Mouse (Mus musculus) heart, adult 18-20 months (tissue): ENCODE results near the gene Atp5d. TPM values are rescaled to one million over a fixed set of nuclear protein-coding genes. Genes with fewer than 3 reads are reported as not detected.
A peak's percentile ranks its signal among the peaks of the same experiment; 100 is the strongest.

Experiments used
- DNase-seq, 2 experiments: peaks; one replicate each; pipeline ENCODE4 v3.0.0; 2021 to 2022; ENCODE audit warnings: mixed read lengths in 1 of 2
- long read RNA-seq, 2 experiments: library from polyadenylated mRNA; stranded (forward); transcript quantifications; one replicate each; pipeline ENCODE4 v2.0.0; 2021
- total RNA-seq, 2 experiments: library from RNA; stranded (reverse); gene quantifications; 2 replicates each; pipeline ENCODE4 v1.2.3; 2021

Gene Atp5d
- total RNA-seq, result 1,000 to 10,000 TPM; 1,096 to 1,108 TPM
- long read RNA-seq, experiment 1, transcript Atp5d-202 (3 exons, 781 nt), result minor isoform, 6 of 798 reads
- long read RNA-seq, experiment 1, transcript Atp5d-201 (4 exons, 931 nt), result major isoform, 702 of 798 reads
- long read RNA-seq, experiment 1, partial matches to known transcripts, result 74 of 798 reads
- long read RNA-seq, experiment 1, other reads (novel, unspliced or antisense), result 16 of 798 reads
- long read RNA-seq, experiment 2, transcript Atp5d-202 (3 exons, 781 nt), result minor isoform, 5 of 568 reads
- long read RNA-seq, experiment 2, transcript Atp5d-201 (4 exons, 931 nt), result major isoform, 485 of 568 reads
- long read RNA-seq, experiment 2, partial matches to known transcripts, result 71 of 568 reads
- long read RNA-seq, experiment 2, other reads (novel, unspliced or antisense), result 7 of 568 reads

GRCm38 (mm10) chr10:80138553-80139438 lies at the start of gene Atp5d:
Gene Atp5d (plus strand): TSS chr10:80138632.
- DNase-seq, result peak; percentile 66 to 77

GRCm38 (mm10) chr10:80089146-80089545 lies 49.3 kb upstream of the Atp5d start:
- no peak for DNase-seq

GRCm38 (mm10) chr10:80091527-80091926 lies 46.9 kb upstream of the Atp5d start:
- DNase-seq, result no peak

DNA sequence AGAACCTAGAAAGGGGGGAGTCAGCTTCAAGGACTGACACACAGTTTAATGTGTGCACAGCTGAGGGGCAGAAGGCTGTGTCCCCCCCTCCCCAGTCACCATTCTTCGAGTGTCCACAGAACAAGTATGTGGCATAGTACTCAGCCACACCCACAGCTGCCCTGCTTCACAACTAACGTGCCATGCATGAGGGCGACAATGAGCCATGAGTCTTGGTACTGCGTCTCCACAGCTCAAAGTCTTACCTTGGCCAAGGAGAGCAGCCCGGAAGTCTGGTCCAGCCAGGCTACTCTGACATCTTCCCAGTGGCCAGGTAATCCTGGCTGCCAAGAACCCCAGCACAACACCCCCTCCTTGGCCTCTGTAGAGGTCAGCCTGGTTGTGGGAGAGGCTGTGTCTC lies 45.7 kb upstream of the Atp5d start:
- no peak for DNase-seq

DNA sequence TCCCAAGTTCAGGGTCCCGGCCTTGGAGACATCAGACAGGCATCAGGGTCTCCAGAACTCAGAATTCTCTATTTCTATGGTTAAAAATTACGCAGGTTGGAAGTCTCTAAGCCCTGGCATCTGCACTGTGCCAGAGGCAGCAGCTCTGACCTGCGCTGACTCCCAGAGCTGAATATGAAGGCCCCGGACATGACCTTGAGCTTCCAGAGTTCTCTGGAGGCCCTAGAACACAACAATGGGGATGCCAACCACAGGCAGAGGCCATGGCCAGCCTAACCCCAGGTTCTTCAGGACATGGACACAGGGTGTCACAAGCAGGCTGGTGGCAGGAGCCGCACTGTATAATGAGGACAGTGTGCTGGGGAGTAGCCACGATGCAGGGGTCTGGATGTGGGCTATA lies 44.3 kb upstream of the Atp5d start:
- no peak for DNase-seq

GRCm38 (mm10) chr10:80094684-80095083 lies 43.7 kb upstream of the Atp5d start:
- no peak for DNase-seq

GRCm38 (mm10) chr10:80095547-80095946 lies 42.9 kb upstream of the Atp5d start:
- DNase-seq, result peak in 1 of 2 experiments; percentile 55

DNA sequence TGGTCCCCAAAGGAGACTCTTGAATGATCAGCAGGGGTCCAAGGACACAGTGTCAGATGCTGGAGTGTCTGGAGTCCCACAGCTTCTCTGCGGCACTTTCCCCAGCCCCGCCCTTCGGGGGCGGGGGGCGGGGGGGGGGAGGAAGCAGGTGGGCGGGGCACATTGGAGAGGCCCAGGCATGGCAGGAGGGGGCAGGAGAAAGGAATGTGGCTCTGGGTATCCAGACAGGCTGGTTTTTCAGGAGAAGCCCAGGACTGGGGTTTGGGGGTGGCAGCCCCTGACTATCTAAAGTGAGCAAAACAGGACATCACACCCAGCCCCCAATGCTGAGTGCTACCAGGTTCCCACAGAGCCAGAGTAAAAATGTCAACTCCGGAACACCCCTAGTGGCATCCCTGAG lies 41.2 kb upstream of the Atp5d start:
- no peak for DNase-seq

GRCm38 (mm10) chr10:80098630-80099029 lies 39.8 kb upstream of the Atp5d start:
- no peak for DNase-seq

- peak; percentile 51 to 62 for DNase-seq
Measured at GRCm38 (mm10) chr10:80100982-80101381, 37.5 kb upstream of the Atp5d start.

DNA sequence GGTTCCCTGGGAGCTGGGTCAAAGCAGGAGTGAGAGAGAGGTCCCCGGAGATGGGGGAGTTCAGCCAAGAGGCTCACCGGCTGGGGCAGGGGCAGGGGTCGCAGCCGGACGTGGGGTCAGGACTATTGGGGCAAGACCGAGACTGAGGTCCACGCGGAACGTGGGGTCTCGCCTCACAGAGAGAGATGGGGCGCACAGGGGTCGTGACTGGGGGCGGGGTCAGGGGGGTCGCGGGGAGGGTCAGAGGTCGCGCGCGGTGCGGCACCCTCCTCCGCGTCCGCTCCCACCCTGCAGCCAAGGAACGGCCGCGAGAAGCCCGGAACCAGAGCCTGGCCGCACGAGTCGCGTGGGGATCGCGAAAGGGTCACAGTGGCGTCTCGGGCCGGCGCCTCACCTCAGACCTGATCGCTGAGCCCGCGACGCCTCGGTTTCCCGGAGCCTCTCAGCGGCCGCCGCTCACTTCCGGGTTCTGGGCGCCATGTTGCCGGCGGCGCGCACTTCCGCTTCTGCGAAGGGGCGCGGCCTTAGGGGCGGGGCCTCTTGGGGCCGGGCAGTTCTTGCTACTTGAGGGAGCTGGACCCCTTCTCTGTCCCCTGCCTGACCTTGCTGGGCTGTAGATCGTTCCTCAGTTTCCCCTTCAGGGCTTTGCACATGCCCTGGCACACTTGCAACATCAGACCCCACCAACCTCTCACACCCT lies 36.1 kb upstream of the Atp5d start:
- peak; percentile 92 to 93 for DNase-seq

DNA sequence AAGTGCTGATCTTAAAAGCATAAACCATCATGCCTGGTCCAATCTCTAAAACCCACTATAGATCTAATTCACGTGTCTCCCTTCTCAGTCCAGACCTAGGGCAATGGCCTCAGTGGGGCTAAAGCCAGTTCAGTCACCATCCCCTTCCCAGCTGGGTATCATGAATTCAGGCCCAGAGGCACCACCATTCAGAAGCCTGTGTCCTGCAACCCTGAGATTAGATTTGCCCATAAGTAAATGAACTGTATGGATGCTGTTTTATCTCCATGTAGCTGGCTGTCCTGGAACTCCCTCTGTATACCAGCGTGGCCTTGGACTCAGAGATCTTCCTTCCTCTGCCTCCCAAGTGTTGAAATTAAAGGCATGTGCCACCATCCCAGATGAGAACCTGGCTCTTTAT lies 35.4 kb upstream of the Atp5d start:
- DNase-seq, result no peak

DNA sequence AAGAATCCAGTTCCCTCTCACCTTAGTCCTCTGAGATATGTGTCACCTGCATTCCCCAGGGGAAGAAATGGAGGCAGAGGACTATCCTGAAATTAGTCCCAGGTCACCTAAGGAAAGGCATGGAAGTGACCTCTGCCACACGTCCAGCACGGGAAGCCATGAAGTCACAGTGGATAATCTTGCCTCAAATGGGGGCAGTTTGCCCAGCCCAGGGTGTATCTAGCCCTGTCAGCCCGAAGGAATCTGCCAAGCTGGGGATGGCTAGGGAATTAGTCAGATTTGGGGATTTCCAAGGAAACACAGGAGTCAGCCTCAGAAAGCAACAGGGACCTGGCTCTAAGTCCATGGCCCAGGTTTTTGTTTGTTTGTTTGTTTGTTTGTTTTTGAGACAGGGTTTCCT lies 34.3 kb upstream of the Atp5d start:
- no peak for DNase-seq

GRCm38 (mm10) chr10:80105460-80105859 lies 33.0 kb upstream of the Atp5d start, which contains the start of gene Sbno2:
Gene Sbno2 (minus strand): TSS chr10:80105571.
- no peak for DNase-seq

DNA sequence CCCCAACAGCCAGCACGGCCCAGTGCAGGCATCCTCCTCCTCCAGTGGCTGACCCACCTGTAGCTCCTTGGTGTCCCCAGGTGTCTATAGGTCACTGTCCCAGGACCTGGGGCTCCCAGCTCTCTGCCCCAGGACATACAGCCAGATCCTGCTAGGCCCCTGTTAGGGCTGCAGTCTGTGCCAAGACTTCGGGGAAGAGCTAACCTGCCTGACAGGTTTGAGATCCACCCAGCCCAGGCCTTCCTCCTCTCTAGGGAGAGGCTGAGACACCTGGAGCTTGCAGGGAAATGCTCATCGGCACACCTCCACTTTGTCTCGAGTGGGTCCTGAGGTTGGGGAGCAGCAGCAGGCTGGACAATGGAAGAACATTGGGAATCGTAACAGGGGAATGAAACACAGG lies 32.5 kb upstream of the Atp5d start:
- DNase-seq, result no peak

DNA sequence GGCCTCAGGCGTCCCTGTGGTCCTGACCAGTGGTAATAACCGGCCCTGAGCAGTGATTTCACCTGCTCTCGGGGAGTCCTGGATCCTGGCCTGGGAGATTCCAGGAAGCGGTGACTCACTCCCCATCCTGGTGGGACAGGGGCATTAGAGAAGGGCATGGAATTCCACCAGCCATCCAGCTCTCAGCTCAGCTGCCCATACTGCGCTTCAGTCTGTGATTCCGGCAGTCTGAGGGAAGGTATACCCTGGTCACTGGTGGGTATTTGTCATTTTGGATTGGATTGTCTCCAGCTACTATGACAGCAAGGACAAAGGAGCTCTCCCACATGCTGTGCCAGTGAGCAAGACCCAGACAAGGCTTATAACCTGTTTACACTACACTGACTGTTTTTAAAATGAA lies 30.8 kb upstream of the Atp5d start:
- DNase-seq, result no peak

DNA sequence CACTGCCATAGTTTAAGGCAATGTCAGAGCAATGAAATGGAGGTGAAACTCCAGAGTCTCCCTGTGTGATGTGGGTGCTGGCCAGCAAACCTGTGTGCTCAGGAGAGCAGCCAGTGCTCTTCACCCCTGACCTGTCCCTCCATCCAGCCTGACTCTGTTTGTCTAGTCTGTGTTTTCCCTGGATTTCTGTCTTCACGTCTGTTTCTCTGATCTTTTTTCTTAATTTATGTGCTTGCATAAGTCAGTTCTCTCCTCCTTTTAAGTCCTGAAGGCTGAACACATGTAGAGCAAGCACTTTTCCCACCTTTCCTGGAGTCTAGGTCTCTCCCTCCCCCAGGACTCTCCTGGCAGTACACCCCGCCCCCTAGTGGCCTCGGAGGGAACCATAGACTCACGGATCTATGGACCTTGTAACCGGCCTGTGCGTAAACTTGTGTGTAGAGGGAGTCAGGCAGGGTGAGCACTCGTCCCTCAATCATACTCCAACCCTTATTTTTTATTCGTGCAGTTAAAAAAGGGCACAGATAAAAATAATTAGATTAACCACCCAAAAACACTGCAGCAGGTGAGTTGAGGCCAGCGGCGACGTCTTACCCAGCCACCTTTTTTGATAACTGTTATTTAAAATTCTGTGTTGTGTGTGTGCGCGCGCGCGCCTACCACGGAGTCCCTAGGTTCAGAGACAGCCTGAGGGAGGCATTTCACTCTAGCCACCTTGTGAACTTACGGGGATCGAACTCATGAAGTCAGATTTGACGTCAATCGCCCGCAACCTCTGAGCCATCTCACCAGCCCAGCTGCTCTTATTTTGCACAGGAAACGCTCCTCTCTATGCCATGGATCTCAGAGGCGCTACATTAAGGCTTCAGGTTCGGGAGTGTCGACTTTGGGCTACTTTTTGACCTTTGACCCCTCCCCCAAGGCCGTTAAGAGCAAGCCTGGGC lies 23.8 kb upstream of the Atp5d start:
- peak; percentile 94 to 97 for DNase-seq

DNA sequence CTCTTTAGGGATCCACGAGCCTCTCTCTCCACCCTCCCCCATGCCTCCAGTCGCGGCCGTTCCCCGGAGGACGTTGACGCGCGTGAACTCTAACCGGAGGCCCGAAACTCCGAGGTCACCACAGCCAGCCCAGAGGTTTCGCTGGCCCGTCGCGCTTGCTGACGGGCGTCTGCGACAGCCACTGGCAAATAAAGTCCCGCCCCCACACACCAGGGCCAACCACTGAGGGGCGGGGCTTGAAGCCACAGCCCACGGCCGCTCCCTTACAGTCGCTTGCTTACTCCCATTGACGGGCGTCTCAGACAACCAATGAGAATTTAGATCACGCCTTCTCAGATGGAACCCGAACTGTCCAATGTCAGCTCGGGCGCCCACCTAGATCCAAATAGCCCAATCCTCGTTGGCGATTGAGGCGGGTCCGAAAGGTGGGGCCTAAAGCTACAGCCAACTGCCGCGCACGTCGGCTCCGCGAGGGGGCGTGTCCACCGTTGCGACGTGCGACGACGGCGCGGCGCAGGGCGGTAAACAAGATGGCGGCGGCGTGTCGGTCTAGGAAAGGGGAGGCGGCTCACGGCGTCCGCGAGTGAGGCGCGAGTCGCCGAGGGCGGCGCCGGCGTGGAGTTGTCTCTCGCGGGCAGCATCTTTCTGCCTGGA lies 23.0 kb upstream of the Atp5d start, which contains the start of gene Stk11:
Gene Stk11 (plus strand): TSS at position 514 of the 654 bp plus-strand sequence.
- peak; percentile 100 for DNase-seq

DNA sequence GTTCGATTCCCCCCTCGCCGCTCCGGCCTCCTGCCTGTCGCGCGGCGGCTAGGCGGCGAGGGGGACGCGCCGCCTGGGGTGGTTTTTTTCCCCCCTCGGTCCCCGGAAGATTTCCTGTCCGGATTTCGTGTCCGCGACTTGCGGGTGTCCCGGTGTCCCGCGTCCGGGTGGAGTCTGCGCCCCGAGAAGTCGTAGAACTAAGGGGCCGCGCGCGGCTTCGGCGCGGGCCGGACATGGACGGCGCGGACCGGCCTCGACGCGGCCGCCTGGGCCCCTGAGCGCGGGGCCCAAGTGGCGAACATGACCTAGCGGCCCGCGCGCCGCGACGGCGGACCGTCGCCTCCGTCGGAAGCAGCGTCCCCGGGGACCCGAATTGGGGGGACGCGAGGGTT lies 22.5 kb upstream of the Atp5d start:
- no peak for DNase-seq

DNA sequence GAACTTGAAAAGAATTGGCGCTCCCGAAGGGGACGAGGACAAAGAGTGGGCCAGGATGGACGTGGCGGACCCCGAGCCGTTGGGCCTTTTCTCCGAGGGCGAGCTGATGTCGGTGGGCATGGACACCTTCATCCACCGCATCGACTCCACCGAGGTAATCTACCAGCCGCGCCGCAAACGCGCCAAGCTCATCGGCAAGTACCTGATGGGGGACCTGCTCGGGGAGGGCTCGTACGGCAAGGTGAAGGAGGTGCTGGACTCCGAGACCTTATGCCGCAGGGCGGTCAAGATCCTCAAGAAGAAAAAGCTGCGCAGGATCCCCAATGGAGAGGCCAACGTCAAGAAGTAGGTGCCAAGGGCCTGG lies 21.9 kb upstream of the Atp5d start:
- peak in 1 of 2 experiments; percentile 67 for DNase-seq
